Mouse (Mus musculus) brown adipose tissue, adult 24 weeks (tissue): ENCODE measurements around the gene Incenp. TPM values are rescaled to one million over a fixed set of nuclear protein-coding genes. Genes with fewer than 3 reads are reported as not detected.
"Not testable (repeated sequence)": the region's sequence is repeated elsewhere in the genome, so short reads cannot be mapped to it uniquely, and the experiment has no call there.

Source experiments
- H3K27ac ChIP-seq: fragments of 200-500 bp; replicated peaks from 2 replicates; pipeline ENCODE4 v1.5.1; 2012; ENCODE audit warnings: low read depth, mild to moderate bottlenecking, low read length
- H3K4me1 ChIP-seq: fragments of 200-500 bp; 2 replicates; pipeline ENCODE4 v1.6.1; 2012; ENCODE audit warnings: low read length, mixed read lengths; ENCODE audit not compliant: control insufficient read depth, insufficient read depth, insufficient read length
- H3K4me3 ChIP-seq: fragments of 200-500 bp; 2 replicates; pipeline ENCODE4 v1.5.1; 2012; ENCODE audit warnings: low read depth, mild to moderate bottlenecking, low read length, moderate library complexity; ENCODE audit not compliant: insufficient read depth
- polyA plus RNA-seq: library from polyadenylated mRNA; stranded (reverse); fragments of >200 nt; gene quantifications from 2 replicates; pipeline ENCODE4 v1.2.4, GENCODE M21; 2012; ENCODE audit not compliant: missing spikeins, insufficient read depth, insufficient read length

The Incenp gene
- polyA plus RNA-seq, 1 experiment = 2.5 TPM

DNA sequence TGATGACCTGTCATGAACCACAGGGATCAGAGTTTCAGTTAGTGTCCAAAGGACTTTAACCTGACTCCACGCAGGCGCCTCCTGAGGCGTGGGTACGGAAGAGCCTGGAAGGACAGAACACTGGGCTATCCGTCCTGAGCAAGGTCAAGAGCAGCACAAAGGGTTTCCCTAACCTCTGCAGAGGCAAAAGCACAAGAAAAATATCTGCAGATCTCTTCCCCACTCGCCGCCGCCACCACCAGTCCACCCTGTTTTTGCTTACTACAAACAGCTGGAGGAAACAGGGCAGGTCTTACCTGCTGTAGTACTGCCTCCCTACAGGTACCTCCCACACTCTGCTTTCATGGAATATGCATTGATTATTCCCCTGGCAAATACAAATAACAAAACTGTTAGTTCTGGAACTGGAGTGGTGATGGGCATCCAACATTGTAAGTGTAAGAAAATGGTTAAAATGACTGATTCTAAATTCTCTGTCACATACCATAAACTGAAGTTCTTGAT lies 25.5 kb upstream of the Incenp start:
- H3K27ac ChIP-seq = no peak overlapping the region
- no peak overlapping the region for H3K4me3 ChIP-seq
- H3K4me1 ChIP-seq = no peaks in the 10 kb centered on the region

DNA sequence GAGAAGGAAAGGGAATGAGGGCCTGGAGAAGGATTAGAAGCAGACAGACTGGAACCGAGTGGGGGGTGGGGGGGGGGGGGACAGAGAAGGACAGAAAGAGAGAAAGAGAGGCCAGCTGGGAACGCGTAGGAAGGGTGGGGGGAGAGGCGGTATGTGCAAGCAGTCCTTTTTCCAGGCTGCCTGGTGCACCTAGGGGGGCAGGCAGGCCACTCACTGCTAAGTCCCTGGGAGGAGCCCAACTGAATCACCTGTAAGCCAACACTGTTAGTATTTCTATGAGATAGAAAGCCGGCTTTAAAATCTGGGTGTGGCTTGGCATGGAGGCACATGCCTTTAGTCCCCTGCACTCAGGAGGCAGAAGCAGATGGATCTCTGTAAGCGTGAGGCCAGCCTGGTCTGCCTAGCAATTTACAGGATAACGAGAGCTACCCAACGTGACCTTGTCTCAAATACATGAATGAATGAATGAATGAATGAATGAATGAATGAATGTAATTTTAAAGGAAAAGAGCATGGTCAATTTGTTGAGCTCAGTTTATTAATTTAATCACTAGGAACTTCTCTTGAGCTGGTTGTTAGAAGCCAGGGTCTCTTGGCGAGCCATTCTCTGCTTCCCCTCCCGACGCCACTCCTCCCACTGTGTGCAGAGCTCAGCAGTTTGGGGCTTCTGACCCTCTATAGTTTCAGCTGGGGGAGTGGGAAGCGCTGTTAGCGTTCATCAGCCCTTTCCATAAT lies 24.9 kb upstream of the Incenp start:
- no peak overlapping the region for H3K27ac ChIP-seq

DNA sequence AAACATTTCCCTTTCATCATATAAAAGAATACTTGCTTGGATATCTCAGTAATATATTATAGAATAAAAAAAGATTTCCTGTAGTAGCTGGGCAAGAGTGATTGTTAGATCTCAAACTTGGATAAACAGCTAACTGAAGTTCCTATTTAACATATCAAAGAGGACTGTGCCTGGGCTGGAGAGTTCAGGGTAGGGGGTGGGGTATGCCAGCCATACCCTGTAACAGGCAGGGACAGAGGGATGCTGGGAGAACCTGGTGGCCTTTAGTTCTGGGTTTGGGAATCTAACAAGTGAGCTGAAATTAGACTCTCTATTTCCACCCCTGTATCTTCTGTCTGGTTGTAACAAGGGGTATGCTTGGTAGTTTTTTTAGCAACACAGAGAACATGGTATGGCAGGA lies 23.7 kb upstream of the Incenp start:
- no peaks in the 10 kb centered on the region for H3K4me1 ChIP-seq
- no peak overlapping the region for H3K27ac ChIP-seq
- H3K4me3 ChIP-seq = no peak overlapping the region

More for the DNA sequence above, 24.9 kb upstream of the Incenp start:
- no peak overlapping the region for H3K4me3 ChIP-seq
- H3K4me1 ChIP-seq = no peaks in the 10 kb centered on the region

DNA sequence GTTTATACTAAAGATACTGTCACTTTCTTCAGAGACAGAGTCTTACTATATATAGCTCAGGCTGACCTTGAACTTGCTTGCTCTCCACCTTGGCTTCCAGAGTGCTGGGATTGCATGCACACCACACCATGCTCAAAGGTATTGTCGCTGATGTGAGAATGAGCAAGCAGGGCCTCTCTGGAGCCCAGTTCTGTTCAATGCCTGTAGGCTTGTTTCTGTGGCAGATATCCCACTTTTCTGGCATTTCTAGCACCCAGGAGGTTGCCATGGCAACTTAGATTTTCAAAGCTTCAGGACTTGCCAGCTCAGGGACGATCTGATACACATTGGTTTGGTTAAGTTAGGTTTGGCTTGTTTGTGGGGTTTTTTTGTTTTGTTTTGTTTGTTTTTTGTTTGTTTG lies 22.9 kb upstream of the Incenp start:
- Histone ChIP-seq H3K4me3 (no peak overlapping the region), H3K27ac (no peak overlapping the region), H3K4me1 (no peaks in the 10 kb centered on the region)

DNA sequence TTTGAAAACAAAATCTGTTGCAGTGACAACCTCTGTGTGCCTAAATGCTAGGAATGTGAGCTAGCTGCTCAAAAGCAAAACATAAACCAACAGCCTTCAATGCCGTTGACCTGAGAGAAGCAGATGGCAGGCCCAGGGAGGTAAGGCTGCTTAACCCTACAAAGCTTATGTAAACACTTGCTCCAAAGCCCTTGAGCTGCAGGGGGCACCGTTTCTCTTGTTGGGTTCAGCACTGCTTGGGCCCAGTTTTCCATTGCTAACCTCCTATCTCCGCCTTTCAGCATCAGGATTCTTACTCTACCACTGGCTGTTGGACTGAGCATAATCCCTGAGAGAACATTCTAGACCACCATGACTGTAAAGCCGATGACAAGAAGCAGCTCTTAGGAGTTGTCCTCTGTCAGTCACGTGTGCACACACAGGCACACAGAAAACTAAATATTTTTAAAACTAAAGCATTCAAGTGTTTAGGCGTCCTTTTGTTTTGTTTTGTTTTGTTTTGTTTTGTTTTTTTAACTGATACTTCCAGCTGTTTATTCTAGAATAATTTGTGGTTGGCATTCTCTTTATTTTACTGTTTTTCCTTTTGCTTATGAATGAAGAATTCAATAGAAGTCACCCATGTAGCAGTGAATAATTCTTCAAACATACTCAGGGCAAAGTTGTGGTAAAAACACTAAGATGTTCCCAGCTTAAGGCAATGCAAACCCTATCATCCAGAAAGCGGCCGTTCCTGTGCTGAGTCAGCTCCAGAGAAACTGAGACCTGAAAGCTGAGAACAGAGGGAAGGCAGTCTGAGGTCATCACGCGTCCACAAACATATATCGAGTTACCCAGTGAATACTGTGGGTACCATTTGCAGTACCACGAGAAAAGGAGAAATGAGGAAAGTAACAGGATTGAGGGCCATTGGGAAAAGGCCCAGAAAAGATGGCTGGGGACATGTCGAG lies 21.8 kb upstream of the Incenp start:
- H3K4me1 ChIP-seq = no peaks in the 10 kb centered on the region
- H3K27ac ChIP-seq = no peak overlapping the region
- H3K4me3 ChIP-seq = no peak overlapping the region

DNA sequence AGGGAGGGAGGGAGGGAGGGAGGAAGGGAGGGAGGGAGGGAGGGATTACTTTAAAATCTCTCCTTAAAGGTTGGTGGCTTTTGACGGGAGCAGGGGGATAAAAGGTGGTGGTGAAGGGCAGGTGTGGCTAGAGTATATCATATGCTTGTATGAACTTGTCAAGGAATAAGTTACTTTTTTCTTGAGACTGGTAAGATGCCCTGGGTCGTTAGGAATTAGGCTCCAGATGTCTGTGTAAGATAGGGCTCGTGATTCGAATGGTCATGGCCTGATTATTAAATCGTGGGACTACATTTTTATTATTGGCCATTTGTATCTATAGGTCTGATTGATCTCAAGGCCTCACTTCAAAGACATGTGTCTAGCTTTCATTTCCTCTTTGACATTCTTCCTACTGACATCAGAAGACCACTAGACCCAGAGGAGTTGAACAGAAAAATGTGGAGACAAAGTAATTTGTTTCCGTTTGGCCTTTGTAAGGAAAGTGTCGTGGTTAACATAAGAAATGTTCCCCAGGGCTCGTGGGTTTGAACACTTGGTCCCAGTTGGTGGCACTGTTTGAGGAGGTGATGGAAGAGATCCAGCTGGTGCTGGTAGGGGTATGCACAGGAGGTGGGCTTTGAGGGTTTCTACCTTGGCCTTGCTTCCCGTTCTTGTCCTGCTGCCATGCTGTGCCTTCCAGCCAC lies 19.0 kb upstream of the Incenp start:
- Histone ChIP-seq H3K4me3 (no peak overlapping the region), H3K27ac (0 out of 2 replicates have a peak overlapping the region, but pooled peaks have one; percentile 51), H3K4me1 (no peaks in the 10 kb centered on the region)

DNA sequence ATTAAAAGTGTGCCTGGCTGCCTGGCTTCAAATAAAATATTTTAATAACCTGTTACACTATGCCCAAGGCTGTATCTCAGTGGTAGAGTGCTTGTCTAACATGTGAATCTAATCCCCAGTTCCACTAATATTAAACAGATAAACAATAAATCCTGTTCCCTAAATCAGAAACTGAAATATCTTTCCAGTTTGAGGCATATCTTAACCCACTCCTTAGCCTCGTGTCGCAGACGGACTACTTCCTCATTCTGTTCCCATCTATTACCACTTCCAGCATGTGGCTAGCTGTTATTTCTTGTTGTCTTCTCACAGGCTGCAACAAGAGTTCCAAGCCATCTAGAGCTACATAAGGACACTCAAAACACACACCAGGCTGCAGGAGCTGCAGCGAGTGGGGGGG lies 18.4 kb upstream of the Incenp start:
- no peaks in the 10 kb centered on the region for H3K4me1 ChIP-seq
- H3K27ac ChIP-seq = no peak overlapping the region
- no peak overlapping the region for H3K4me3 ChIP-seq

DNA sequence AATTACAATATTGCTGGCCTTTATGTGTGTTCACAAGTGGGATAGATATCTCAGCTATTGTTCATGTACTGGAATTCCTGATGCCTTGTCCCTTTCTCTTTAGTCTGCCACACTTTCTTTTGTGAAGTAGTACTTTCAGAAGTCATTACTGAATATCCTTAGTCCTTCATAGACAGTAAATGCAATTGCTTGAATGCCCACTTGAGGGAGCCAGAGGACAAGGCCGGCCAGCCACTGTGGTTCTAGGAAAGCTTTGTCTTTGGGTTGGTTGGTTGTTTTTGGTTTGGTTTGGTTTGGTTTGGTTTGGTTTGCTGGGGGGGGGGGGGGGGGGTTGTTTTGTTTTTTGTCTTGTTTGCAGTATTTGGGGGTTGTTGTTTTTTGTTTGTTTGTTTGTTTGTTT lies 16.6 kb upstream of the Incenp start:
- Histone ChIP-seq H3K4me1 (0 out of 2 replicates have a peak, but pooled peaks cover 2% of the 10 kb centered on the region), H3K4me3 (no peak overlapping the region), H3K27ac (no peak overlapping the region)

DNA sequence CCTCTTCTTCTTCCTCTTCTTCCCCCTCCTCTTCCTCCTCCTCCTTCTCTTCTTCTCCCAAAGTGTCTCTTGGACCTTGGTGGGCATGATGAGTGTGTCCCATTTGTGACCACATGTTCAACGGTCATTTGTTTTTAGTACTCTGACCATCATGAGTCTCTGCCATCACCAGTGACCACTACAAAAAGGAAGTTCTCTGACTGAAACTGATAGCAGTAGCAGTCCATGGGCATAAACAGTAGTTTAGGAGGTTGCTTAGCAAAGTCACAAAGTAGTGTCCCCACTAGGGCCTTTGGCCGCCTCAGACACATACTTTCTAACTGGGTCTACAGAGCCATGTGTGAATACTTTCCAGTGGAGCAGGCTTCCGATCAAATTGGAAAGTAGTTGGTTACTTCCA lies 15.0 kb upstream of the Incenp start:
- Histone ChIP-seq H3K4me3 (no peak overlapping the region), H3K27ac (peak overlapping the region; percentile 76), H3K4me1 (0 out of 2 replicates have a peak, but pooled peaks cover 2% of the 10 kb centered on the region)

DNA sequence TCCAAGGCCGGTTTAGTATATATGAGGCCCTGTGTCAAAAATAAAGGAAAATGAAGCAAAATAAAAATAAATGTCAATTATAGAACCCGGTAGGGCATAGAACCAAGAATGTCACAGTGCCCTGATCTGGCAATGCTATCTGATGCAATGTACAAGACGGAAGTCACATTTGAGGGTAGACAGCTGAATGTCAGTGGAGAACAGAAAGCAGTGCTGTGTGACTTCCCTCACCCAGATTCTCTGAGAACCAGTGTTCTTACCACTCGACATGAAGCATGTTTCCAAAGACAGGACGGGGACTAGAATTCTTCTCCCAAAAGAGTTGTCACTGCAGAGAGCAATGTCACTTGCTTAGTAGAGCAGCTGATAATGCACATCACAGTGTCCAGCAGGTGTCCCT lies 14.4 kb upstream of the Incenp start:
- H3K4me1 ChIP-seq = 0 out of 2 replicates have a peak, but pooled peaks cover 2% of the 10 kb centered on the region
- H3K27ac ChIP-seq = peak overlapping the region; percentile 76
- no peak overlapping the region for H3K4me3 ChIP-seq

DNA sequence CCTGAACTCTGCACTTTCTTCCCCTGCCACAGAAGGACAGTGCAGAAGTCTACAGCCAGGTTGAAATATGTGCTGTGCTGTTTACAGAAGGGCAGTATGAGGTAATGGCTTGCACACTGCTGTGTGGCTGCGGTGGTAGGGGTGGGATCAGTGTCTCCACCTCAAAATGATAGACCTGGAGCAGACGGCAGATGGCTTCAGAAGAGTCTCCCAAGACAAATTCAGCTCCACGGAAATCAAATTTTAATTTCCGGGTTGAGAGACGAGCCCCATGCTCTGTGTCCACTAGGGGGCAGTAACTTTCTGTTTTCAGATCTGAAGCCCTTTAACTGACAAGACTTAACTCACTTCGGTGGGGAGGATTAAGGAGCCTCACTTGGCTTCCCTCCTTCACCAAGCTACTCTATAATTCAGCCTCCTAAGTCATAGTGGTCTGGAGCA lies 12.0 kb upstream of the Incenp start:
- Histone ChIP-seq H3K4me1 (0 out of 2 replicates have a peak, but pooled peaks cover 2% of the 10 kb centered on the region), H3K27ac (no peak overlapping the region), H3K4me3 (peak overlapping the region; percentile 34)

DNA sequence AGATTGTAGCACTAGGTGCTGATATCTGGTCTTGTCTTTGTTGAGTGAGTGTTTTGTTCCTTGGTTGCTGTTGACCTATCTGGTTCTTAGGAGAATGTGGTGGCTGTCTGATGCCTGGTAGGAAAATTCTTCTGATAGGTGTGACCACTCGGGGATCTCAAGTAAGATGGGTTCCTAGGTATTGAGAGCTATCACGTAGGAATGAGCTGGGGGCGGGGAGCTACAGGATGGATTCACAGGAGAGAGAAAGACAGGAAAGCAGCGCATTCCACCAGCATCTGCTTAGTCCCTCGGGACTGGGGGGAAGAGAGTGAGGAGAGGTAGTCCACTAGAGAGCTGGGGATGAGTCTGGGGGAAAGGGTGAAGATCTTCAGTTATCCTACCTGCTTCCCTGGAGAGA lies 10.0 kb upstream of the Incenp start:
- Histone ChIP-seq H3K4me3 (no peak overlapping the region), H3K27ac (no peak overlapping the region), H3K4me1 (0 out of 2 replicates have a peak, but pooled peaks cover 2% of the 10 kb centered on the region)

DNA sequence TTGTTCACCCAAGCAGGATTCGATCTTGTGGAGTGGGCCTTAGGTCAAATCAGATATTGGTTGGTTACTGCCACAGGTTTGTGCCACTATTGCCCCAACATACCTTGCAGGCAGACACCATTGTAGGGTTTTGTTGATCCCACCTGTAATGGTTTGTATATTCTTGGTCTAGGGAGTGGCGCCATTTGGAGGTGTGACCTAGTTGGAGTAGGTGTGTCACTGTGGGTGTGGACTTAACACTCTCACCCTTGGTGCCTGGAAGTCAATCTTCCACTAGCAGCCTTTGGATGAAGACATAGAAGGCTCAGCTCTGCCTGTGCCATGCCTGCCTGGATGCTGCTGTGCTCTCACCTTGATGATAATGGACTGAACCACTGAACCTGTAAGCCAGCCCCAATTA lies 1.3 kb upstream of the Incenp start:
- H3K4me3 ChIP-seq, H3K27ac ChIP-seq, H3K4me1 ChIP-seq: not testable (repeated sequence)

DNA sequence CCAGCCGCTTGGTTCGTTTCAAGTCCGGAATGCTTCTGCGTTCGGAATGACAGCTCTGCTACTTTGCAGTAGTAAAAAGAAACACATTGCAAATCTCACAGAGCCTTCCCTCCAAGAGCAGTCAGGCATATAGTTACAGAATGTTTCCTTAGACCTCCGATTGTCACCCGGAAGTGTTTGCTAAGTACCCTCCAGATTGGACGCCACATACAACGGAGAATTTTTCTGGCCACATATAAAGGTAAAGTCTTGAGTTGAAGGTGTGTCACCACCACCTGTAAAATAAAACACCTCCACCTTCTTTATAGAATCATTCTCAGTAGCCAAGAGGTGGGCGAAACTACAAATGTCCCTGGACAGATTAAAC lies 412 bp upstream of the Incenp start:
- peaks cover 4% of the 10 kb centered on the region; the same call in 1 of the 2 replicates for H3K4me1 ChIP-seq
- peak overlapping the region; percentile 56 for H3K27ac ChIP-seq
- H3K4me3 ChIP-seq = peak overlapping the region; percentile 75
